Mouse (Mus musculus) kidney, adult 2 months (tissue): ENCODE results near the gene Mmp28.

Source experiments
- CTCF ChIP-seq: fragments of 200-500 bp; conservative IDR thresholded peaks from 2 replicates; pipeline ENCODE4 v1.5.1; 2011; ENCODE audit warnings: low read depth, mild to moderate bottlenecking, control low read depth, low read length, moderate library complexity, mixed read lengths; ENCODE audit not compliant: insufficient read depth, insufficient read length
- POLR2A ChIP-seq: fragments of 200-500 bp; IDR thresholded peaks from one replicate; pipeline ENCODE4 v1.6.1; 2011; ENCODE audit warnings: low read depth, low read length, control low read depth

GRCm38 (mm10) chr11:83445001-83445400 is 17.9 kb downstream of the Mmp28 start:
- TF ChIP-seq CTCF (no peak), POLR2A (no peak)
